Mouse (Mus musculus) cerebellum, adult 2 months (tissue): ENCODE results near the gene Rfpl4b.

Source experiments
- CTCF ChIP-seq: fragments of 200-500 bp; IDR thresholded peaks from 2 replicates; pipeline ENCODE4 v1.5.1; 2011; ENCODE audit warnings: low read depth, mild to moderate bottlenecking, control low read depth, low read length, moderate library complexity, borderline replicate concordance; ENCODE audit not compliant: insufficient read depth
- POLR2A ChIP-seq: fragments of 200-500 bp; IDR thresholded peaks from 2 replicates; pipeline ENCODE4 v1.6.1; 2011; ENCODE audit warnings: low read length, control low read depth, borderline replicate concordance; ENCODE audit not compliant: insufficient read depth

DNA sequence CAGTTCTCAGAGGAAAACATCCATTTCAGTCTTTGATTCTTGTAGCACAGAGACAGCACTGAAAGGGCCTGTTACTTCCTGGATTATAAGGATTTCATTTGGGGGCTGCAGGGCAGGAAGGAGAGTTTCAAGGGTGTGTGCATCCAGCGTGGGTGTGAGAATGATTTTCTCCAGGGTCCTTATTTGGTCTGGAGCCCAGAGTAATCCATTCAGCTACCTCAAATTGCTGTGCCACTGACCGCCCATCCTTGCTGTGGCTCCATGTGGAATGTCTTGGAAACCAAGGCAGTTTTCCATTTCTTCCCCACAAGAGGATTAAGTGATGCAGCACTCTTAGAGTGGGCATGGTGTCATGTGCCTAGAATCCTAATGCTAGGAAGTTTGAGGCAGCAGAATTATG, 33.6 kb upstream of the Rfpl4b start:
- TF ChIP-seq CTCF (no peak), POLR2A (no peak)
